Mouse (Mus musculus) midbrain, embryonic 12.5 days (tissue): Measurements from ENCODE around the gene Slamf1. TPM values are rescaled to one million over a fixed set of nuclear protein-coding genes. Genes with fewer than 3 reads are reported as not detected.
A peak's percentile ranks its signal among the peaks of the same experiment; 100 is the strongest.

Source experiments
- ATAC-seq: fragments of 200-750 bp; cut with Nextera tagmentation; 2 replicates; pipeline ENCODE4 v1.8.0; 2017; ENCODE audit warnings: low read depth, moderate TSS enrichment, moderate library complexity; ENCODE audit not compliant: low FRiP score
- H3K27ac ChIP-seq: fragments of 300-500 bp; sonication (generic); replicated peaks from 2 replicates; pipeline ENCODE4 v1.5.1; 2016; ENCODE audit warnings: mild to moderate bottlenecking
- H3K27me3 ChIP-seq: fragments of 300-500 bp; sonication (generic); 2 replicates; pipeline ENCODE4 v1.6.1; 2016; ENCODE audit warnings: mild to moderate bottlenecking
- H3K36me3 ChIP-seq: fragments of 300-500 bp; sonication (generic); 2 replicates; pipeline ENCODE4 v1.6.1; 2016
- H3K4me1 ChIP-seq: fragments of 300-500 bp; sonication (generic); 2 replicates; pipeline ENCODE4 v1.6.1; 2016
- H3K4me2 ChIP-seq: fragments of 300-500 bp; sonication (generic); replicated peaks from 2 replicates; pipeline ENCODE4 v1.6.1; 2016; ENCODE audit warnings: mild to moderate bottlenecking, moderate library complexity
- H3K4me3 ChIP-seq: fragments of 300-500 bp; sonication (generic); 2 replicates; pipeline ENCODE4 v1.5.1; 2016; ENCODE audit warnings: mild to moderate bottlenecking
- H3K9ac ChIP-seq: fragments of 300-500 bp; sonication (generic); replicated peaks from 2 replicates; pipeline ENCODE4 v1.6.1; 2016; ENCODE audit warnings: mild to moderate bottlenecking, moderate library complexity
- H3K9me3 ChIP-seq: fragments of 300-500 bp; sonication (generic); 2 replicates; pipeline ENCODE4 v1.6.1; 2016; ENCODE audit warnings: mild to moderate bottlenecking
- WGBS: fragments of 180-500 bp; shearing (Covaris S2); methylation state at CpG from one replicate; pipeline ENCODE4 v1.1.7; 2016; 5-methylcytosine and 5-hydroxymethylcytosine counted together
- polyA plus RNA-seq: library from polyadenylated mRNA; unstranded; fragments of >200 nt; fragmentation: Nextera tagmentation; extraction: Ambion mirVana; gene quantifications from 2 replicates; pipeline ENCODE4 v1.2.1, GENCODE M21; 2016

Slamf1 gene
- polyA plus RNA-seq, 1 experiment from 2014 or later = 0.19 TPM

DNA sequence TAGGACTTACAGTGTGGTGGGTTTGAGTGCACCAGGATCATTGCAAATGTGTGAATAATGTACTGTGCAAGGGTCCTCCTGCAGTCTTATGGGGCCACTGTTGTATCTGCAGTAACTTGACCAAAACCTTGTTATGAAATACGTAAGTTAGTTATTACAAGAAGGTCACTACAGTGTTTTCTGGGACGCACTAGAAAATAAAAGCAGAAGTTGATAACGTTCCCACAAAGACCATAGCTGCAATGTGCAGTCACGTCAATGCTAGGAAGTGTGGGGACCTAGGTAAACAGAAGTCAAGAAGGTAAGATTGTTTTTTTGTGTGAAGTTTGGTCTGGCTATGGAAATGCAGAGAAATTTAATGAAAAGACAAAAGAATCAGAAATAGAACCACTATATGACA is 50.1 kb downstream of the Slamf1 start:
- Histone ChIP-seq H3K27ac (no peak overlapping the region), H3K4me1 (no peaks in the 10 kb centered on the region), H3K36me3 (no peaks in the 10 kb centered on the region), H3K27me3 (no peaks in the 10 kb centered on the region), H3K9me3 (no peaks in the 10 kb centered on the region), H3K4me3 (no peak overlapping the region), H3K9ac (no peak overlapping the region), H3K4me2 (no peak overlapping the region)
- no peak for ATAC-seq
- 86% methylated on average over 4 of the region's 4 CpGs for WGBS

DNA sequence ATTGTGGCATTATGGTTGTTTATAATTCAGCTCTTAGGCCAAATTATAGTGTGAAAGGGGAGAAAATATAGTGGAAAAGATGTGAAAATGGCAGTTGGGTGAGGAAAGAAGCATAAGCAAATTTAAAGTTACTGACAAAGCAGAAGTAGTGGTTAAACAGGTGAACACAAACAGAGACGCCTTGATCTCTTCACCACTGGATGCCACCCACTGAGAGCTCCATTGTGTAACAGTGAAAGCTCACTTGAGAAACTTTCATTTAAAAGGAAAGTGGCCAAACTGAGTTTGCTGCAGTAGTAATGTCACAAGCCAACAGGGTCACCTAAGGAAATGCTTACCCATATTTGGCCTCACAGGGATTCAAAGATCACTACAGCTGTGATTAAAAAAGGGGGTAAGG is 54.4 kb downstream of the Slamf1 start:
- WGBS = 14% methylated on average over 1 of the region's 1 CpGs
- Histone ChIP-seq H3K4me1 (no peaks in the 10 kb centered on the region), H3K27me3 (no peaks in the 10 kb centered on the region), H3K4me2 (no peak overlapping the region), H3K9ac (no peak overlapping the region), H3K36me3 (no peaks in the 10 kb centered on the region), H3K9me3 (no peaks in the 10 kb centered on the region), H3K27ac (no peak overlapping the region), H3K4me3 (no peak overlapping the region)
- no peak for ATAC-seq

DNA sequence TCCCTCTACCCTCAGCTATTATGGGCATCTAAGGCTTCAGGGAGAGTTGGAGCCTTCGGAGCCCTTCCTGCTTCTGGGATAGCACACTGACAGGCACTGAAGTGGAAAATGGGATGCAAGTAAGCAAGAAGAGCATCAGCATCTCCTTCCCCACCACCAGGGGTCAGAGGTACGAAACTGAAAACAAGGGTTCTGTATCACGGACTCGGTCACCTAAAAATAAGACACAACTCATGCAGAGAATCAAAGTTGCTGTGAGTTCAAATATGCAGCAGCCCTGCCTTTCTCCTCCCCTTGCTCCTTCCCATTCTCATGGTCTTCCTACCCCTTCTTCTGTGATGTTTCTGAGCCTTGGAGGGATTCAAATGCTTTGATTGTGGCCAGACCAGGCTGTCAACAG is 58.5 kb downstream of the Slamf1 start:
- no peaks in the 10 kb centered on the region for H3K4me1 ChIP-seq
- no peaks in the 10 kb centered on the region for H3K9me3 ChIP-seq
- no peak overlapping the region for H3K4me2 ChIP-seq
- H3K36me3 ChIP-seq = no peaks in the 10 kb centered on the region
- WGBS = 24% methylated on average over 4 of the region's 4 CpGs
- H3K27ac ChIP-seq = no peak overlapping the region
- H3K27me3 ChIP-seq = no peaks in the 10 kb centered on the region
- H3K4me3 ChIP-seq = no peak overlapping the region
- ATAC-seq = no peak
- no peak overlapping the region for H3K9ac ChIP-seq

DNA sequence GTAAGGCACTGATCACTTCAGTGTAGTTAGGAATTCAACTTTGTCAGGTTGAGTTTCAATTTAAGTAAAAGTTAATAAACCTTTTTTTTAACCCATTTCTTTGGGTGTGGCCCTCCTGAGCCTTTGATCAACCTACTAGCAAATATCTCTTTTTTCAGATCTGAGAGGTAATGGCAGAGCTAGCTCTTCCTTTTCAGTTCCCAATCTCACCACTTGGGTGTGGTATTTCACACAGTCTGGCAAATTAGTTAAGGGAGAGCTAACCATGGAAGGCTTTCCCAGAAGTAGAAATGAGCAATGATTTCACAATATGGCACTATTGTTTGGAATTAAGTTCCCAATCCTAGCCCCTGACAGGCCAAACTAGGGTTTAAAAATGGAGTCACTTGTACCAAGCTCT is 59.2 kb downstream of the Slamf1 start:
- H3K36me3 ChIP-seq = no peaks in the 10 kb centered on the region
- no peak overlapping the region for H3K27ac ChIP-seq
- peak; percentile 68; the same call in 1 of the 2 replicates for ATAC-seq
- no peaks in the 10 kb centered on the region for H3K9me3 ChIP-seq
- no peaks in the 10 kb centered on the region for H3K4me1 ChIP-seq
- H3K4me2 ChIP-seq = no peak overlapping the region
- H3K4me3 ChIP-seq = no peak overlapping the region
- H3K27me3 ChIP-seq = no peaks in the 10 kb centered on the region
- no peak overlapping the region for H3K9ac ChIP-seq

DNA sequence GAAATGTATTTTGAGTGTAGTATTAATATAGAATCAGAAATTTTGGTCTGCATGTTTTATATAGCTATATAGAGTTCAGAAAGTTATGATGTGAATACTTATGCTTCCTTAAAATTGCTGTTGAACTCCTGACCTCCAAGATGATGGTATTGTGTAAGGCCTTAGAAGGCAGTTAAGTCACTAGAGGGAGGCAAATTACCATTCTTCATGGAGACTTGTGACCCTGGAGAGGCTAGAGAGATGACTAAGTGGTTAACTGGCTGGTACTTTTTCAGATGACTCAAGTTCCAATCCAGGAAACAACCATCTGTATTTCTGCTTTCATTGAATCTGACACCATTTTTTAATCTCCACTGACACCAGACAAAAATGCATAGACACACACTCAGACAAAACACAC is 60.7 kb downstream of the Slamf1 start:
- H3K9ac ChIP-seq = no peak overlapping the region
- H3K27ac ChIP-seq = no peak overlapping the region
- H3K36me3 ChIP-seq = no peaks in the 10 kb centered on the region
- no peak overlapping the region for H3K4me3 ChIP-seq
- no peaks in the 10 kb centered on the region for H3K9me3 ChIP-seq
- H3K4me2 ChIP-seq = no peak overlapping the region
- H3K27me3 ChIP-seq = no peaks in the 10 kb centered on the region
- ATAC-seq = no peak
- H3K4me1 ChIP-seq = no peaks in the 10 kb centered on the region

DNA sequence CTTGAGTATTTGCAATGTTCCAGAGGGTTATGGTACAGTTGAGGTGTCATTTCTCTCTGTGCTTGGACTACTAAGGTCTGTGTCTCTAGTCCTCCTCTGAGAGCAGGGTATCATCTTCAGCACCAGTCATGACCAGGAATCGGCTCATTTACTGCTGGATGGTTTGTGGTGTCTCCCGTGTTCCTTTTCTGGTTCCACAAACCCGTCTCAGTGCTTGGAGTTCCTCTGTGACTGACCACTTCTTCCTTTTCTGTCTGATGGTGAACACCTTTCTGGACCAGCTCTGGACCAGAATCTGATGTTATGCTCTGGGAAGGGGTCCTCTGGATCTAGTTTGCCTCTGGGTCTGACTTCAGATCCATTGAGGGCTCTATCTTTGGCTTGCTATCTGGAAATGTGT is 72.6 kb downstream of the Slamf1 start, which contains the start of gene Cd84:
Gene Cd84, plus strand, starts transcription at position 210 of the 400 bp plus-strand sequence.
- Histone ChIP-seq H3K4me2 (no peak within 1 kb of the TSS), H3K4me3 (no peak within 1 kb of the TSS), H3K4me1 (no peaks in the 10 kb centered on the region), H3K9ac (no peak within 1 kb of the TSS), H3K36me3 (no peaks in the 10 kb centered on the region), H3K27me3 (no peaks in the 10 kb centered on the region), H3K27ac (no peak within 1 kb of the TSS), H3K9me3 (no peaks in the 10 kb centered on the region)
- ATAC-seq = no peak
- 84% methylated on average over 3 of the region's 3 CpGs for WGBS

DNA sequence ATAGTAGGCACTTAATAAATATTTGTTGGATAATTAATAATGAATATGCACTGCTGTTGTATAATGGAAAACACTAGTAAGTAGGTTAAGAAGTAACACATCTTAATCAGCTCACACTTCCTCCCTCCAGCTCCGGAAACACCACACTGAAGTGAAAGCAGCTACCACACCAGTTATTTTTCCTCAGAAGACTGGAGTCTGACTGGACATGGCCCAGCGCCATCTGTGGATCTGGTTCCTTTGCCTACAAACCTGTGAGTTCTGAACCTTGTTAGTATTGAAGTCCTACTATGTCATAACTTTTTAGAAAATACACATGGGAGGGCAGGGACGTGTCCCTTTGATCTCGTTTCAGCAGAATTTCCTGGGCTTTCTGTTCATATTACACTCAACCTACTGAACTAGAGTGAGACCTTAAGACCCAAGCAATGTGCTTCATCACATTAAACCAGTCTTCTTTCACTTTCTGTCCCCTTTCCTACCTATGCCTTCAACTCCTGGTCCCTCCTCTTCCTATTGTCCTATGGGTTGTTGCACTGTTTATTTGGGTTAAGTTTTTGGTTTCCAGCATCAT is 73.6 kb downstream of the Slamf1 start:
- Histone ChIP-seq H3K4me1 (no peaks in the 10 kb centered on the region), H3K4me2 (no peak overlapping the region), H3K36me3 (no peaks in the 10 kb centered on the region), H3K4me3 (no peak overlapping the region), H3K9ac (no peak overlapping the region), H3K27me3 (no peaks in the 10 kb centered on the region), H3K9me3 (no peaks in the 10 kb centered on the region), H3K27ac (no peak overlapping the region)
- 78% methylated on average over 4 of the region's 4 CpGs for WGBS
- ATAC-seq = no peak

DNA sequence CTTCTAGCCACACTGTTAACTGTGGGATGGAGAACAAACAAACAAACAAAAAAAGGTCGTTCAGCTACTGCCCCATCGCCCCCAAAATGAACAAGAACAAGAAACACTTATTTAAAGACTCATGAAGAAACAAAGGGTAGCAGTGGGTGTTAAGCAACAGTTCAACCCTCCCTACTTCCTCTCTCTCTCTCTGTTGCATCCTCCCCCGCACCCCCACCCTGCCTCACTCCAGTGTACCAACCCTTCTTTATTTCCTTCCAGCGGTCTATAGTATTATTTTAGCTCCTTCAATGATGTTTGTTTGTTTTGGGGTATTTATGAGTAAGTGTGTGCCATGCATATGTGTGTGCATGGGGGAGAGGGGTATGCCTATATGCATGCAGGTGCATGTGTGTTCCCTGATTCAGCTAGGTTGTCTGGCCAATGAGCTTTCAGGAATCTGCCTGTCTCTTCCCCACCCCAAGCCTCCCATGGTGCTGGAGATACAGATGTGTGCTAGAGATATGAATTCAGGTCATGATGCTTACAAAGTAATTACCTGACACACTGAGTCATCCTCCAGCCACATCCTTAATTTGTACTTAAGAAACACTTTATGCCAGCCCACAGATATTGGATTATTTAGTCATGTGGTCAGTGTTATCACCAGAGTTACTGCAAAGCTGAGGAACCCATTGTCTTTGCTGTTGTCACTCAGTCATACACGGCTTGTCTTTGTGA is 78.3 kb downstream of the Slamf1 start:
- Histone ChIP-seq H3K27me3 (no peaks in the 10 kb centered on the region), H3K4me1 (no peaks in the 10 kb centered on the region), H3K27ac (no peak overlapping the region), H3K4me2 (no peak overlapping the region), H3K36me3 (no peaks in the 10 kb centered on the region), H3K9me3 (no peaks in the 10 kb centered on the region), H3K4me3 (no peak overlapping the region), H3K9ac (no peak overlapping the region)
- WGBS = 83% methylated on average over 5 of the region's 5 CpGs
- no peak for ATAC-seq

DNA sequence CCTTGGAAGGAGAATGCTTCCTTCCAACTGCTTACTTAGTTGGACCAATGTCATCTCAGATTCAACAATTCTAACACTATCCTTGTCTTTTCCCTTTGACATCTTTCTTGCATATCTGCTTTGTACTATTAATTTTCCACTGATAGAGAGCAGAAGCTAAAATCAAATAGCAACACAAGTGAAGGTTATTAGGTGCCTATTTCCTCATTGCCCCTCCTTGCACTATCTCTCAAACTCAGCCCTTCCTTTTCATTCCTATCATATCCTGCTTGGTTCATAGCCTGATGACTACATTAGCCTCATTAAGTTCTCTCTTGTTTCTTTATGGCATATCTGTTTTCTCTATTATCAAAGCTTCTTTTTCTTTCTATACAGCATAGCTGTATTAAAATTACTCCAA is 81.3 kb downstream of the Slamf1 start:
- no peaks in the 10 kb centered on the region for H3K36me3 ChIP-seq
- no peak overlapping the region for H3K9ac ChIP-seq
- no peaks in the 10 kb centered on the region for H3K4me1 ChIP-seq
- no peaks in the 10 kb centered on the region for H3K27me3 ChIP-seq
- no peaks in the 10 kb centered on the region for H3K9me3 ChIP-seq
- no peak overlapping the region for H3K4me2 ChIP-seq
- H3K4me3 ChIP-seq = no peak overlapping the region
- no peak overlapping the region for H3K27ac ChIP-seq
- ATAC-seq = no peak

DNA sequence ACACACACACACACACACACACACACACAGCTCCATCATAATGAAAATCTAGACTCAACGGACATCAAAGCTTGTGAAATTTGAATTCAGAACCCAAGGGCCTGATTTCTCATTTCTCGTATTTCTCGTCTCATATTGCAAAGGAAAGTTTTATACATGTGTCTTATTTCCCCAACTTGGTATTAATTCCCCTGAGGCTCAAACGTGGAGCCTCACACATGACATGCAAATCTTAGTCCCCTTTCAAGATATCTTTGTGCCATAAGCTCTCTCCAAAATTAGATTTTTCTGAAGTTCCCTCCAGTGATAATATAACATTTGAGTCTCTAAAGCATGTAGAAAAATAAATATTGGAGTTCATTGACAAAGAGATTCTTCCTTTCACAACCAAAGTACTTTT is 81.8 kb downstream of the Slamf1 start:
- H3K9ac ChIP-seq = no peak overlapping the region

DNA sequence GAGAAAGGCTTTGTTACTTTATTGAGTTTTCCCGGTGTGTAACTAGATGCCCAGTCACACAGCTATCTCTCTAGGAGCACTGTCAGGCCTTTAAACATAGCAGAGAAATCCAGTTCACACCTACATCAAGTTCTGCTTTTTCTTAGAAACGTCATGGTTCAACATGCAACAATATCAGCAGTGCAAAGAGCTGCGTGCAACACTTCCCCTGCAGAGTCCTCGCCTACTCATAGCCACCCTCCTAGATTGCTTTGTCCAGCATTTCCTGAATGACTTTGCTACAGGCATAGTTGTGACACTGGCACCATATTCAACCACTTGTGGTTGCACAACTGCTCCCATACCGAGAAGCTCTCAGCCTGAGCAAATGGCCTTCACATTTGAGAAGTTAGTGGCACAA is 82.5 kb downstream of the Slamf1 start:
- no peak for ATAC-seq
- Histone ChIP-seq H3K4me3 (no peak overlapping the region), H3K27ac (no peak overlapping the region), H3K4me2 (no peak overlapping the region), H3K27me3 (no peaks in the 10 kb centered on the region), H3K4me1 (no peaks in the 10 kb centered on the region), H3K9ac (no peak overlapping the region), H3K9me3 (no peaks in the 10 kb centered on the region), H3K36me3 (no peaks in the 10 kb centered on the region)
- WGBS = 89% methylated on average over 5 of the region's 5 CpGs

More for the DNA sequence above, 81.8 kb downstream of the Slamf1 start:
- H3K36me3 ChIP-seq = no peaks in the 10 kb centered on the region
- ATAC-seq = no peak
- H3K4me1 ChIP-seq = no peaks in the 10 kb centered on the region
- no peak overlapping the region for H3K4me3 ChIP-seq
- H3K27ac ChIP-seq = no peak overlapping the region
- 82% methylated on average over 4 of the region's 4 CpGs for WGBS
- H3K27me3 ChIP-seq = no peaks in the 10 kb centered on the region
- H3K9me3 ChIP-seq = no peaks in the 10 kb centered on the region
- no peak overlapping the region for H3K4me2 ChIP-seq
